Mouse (Mus musculus) telencephalon, adult 2 months (tissue): Measurements from ENCODE around the gene Lrig2.

Experiments used
- DNase-seq: peaks from one replicate; pipeline ENCODE4 v3.0.0-alpha.2; 2011; ENCODE audit warnings: low read depth, low spot score

Gene Lrig2

DNA sequence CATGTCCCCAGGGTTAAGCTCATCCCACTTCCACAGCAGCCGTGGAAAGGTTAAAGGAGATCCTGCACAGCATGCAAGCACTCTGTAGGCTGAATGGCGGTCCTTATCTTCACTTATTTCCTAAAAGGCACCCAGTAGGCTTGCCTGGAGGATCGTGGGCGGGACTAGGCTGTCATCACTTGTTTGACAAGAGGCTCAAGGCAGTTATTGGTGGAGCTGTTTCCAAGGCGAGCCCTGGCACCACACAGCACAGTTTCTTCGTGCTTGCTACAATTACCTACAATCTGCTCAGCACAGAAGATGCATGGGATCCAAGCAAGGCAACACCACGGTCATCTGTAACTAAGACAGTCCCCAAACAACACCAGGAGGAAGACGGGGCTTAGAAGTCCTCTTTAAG lies 137.8 kb downstream of the Lrig2 start:
- DNase-seq: no peak

- no peak for DNase-seq
Measured at GRCm38 (mm10) chr3:104372374-104372773, 139.3 kb downstream of the Lrig2 start.

- no peak for DNase-seq
Measured at GRCm38 (mm10) chr3:104367912-104368311, 143.8 kb downstream of the Lrig2 start.

- no peak for DNase-seq
Measured at GRCm38 (mm10) chr3:104361814-104362213, 149.9 kb downstream of the Lrig2 start.

GRCm38 (mm10) chr3:104360325-104360724 lies 151.4 kb downstream of the Lrig2 start:
- DNase-seq: no peak

DNA sequence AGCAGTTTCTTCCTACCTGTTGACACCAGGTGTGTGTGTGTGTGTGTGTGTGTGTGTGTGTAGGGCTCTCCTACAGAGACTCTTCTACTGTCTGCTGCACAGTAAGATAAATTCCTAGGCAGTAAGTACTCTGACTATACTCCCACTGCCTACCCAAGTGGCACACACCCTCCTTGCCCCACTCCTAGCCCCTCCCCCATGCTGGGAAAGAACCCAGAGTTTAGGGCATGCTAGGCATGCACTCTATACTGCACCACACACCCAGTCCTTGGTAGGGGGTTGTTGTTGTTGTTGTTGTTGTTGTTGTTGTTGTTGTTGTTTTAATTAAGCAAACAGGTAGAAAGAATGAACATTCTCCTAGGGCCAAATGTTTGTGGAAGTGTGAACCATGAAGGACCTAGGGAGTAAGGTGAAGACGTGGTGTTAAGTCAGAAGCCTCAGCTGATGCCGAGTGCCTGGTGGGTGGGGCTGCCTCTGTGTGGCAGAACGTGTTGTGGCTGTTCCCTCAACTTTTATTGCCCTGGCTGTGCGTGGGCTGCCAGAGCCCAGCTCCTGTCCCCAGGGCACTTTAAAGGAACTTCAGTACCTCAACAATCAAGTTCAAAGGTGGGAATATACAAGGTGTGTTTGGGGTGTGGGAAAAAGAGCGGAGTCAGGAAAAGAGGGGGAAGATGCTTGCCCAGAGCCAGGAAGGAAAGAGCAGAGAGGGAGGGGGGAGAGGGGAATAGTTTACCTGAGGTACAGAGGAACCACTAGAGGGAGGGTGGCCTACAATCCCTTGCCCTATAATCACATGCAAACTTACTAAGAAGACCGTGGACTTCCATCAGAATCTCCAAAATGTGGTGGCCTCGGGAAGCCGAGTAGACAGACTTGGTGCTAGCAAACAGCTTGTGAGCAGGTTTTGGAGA lies 152.2 kb downstream of the Lrig2 start:
- no peak for DNase-seq

DNA sequence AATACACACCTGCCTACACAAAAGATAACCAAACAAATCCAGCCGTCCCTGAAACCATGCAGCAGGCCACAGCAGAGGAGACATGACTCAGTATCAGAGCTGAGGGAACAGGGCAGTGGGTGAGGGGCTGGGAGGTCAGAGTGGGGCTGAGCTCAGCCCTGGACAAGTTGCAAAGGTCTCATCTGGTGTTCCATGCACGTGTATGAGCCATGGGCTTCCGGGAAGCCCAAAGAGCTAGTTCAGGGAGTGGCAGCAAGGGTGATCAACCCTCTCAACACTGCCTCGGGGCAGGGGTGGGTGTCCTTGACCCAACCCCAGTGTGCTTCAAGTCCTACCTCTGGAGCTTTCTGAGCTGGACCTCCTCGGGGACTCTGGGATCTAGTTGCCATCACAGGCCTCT lies 153.0 kb downstream of the Lrig2 start:
- DNase-seq: no peak

- DNase-seq: no peak
Measured at GRCm38 (mm10) chr3:104356106-104356505, 155.6 kb downstream of the Lrig2 start.

GRCm38 (mm10) chr3:104353884-104354283 lies 157.8 kb downstream of the Lrig2 start:
- DNase-seq: no peak

- DNase-seq: no peak
Measured at GRCm38 (mm10) chr3:104352358-104353060, 159.2 kb downstream of the Lrig2 start.

DNA sequence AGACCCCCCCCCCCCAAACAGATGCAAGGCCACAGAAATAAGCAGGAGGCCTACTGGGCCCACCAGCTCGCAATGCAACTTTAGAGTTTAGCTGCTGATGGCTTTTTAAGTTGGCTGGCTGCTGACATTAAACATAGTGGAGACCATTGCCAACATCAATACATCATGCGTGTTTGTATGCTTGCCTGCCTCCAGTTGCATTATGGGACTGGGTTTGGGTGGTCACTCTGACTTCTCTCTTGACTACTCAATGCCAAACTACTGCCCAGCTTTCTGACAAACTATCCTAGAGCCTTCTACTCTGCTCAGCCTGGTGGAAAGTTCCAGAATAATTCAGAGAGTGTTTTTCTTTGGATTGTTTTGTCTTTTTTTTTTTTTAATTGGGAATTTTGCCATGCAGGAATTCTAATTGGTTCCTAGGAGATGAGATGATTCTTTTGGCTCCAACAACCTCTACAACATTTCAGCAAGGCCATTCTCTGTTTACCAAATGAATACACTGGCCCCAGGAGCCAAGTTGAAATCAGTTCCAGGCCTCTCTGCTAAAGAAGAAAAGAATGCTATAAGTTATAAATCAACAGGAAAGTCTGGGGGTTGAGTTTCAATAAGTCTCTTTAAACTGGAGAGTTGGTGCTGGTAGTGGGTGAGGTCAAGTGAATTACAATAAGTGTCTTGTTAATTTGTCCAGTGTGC lies 161.3 kb downstream of the Lrig2 start:
- no peak for DNase-seq

DNA sequence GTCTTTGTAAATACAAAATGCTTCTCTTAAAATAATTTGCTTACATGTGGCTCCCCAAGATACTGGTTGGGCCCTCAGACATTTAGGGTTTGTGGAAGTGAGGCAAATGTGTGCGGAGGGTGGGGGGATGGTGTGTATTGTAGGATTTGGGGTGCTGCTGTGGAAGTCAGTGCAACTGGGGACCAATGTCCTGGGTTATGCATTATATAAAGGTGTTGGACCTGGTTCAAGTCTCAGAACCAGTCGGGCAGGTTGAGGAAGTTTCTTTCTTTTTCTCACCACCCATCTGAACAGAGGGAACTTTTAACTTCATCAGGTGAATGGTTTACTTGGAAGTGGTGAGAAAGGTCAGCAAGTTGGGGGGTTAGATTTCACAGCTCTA lies 161.9 kb downstream of the Lrig2 start:
- DNase-seq: no peak

- peak; percentile 45 for DNase-seq
Measured at GRCm38 (mm10) chr3:104349203-104349846, 162.4 kb downstream of the Lrig2 start.
